In the genomic region with DNA sequence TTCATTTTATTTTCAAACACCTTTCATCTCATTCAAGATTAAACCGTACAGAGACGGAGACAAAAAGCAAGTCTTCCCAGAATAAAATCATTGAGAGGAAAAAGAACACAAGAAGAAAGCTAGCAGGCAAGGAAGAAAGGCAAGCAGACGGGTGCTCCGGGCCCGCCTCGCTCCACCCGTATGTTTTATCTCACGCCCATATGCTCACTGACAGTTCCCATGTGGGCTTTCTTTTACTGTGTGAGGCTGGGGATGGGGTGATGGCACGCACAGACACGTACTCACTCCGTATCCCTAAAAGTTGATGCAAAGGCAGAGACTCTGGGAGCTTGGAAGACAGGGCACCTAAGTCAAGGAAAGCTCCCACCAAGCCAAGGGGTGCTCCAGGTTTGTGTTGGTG, we compare ENCODE assay signal across 12 mouse cellular contexts.
A peak's percentile ranks its signal among the peaks of the same experiment; 100 is the strongest.
DNase-seq lines count a peak whose midpoint lies in the region; TF ChIP-seq lines count a peak whose summit lies in the region.
"Had no signal": no experiment of that assay in that cellular context is flagged by ENCODE, and none has a peak within 500 bp of the region (broad histone marks: within the 10 kb centered on the region; RNA-seq: fewer than 3 reads in every experiment).

No protein-coding gene starts in this region.

- no peak overlapping the region for H3K4me3 ChIP-seq in left cerebral cortex, adult 2 months
- H3K4me3 ChIP-seq: liver, embryonic 13.5 days had no signal

- TF ChIP-seq CTCF in left cerebral cortex, adult 2 months (IDR thresholded peaks at IDR 0.05): no peak

- intact Hi-C loops in left cerebral cortex, adult 2 months (cut with DNase I): loop anchor here (5.0 kb wide), 1 partner anchor 91 kb away; the partner anchor contains the start of gene Srgap1
- intact Hi-C loops in left cerebral cortex, postnatal 4 days (cut with DNase I): no loop called here
- intact Hi-C loops in gastrocnemius, postnatal 14 days (cut with DNase I; ENCODE audit: low total_unique reads): no loop called here

- H3K27ac ChIP-seq in left cerebral cortex, adult 2 months: no peak overlapping the region
- H3K27ac ChIP-seq: liver, embryonic 13.5 days had no signal

- DNase-seq in left cerebral cortex, adult 2 months (ENCODE audit: extremely low spot score in 1 of 2, low spot score in 2 of 2): peak; percentile 31 to 32
- no peak for DNase-seq in left cerebral cortex, postnatal 4 days
- peak; percentile 47 to 48 for DNase-seq in frontal cortex, postnatal 10 days (ENCODE audit: low spot score in 2 of 2)
- DNase-seq in layer of hippocampus, adult 9-10 months (ENCODE audit: low spot score): peak; percentile 27
- peak; percentile 70 to 85 for DNase-seq in right cerebral cortex, postnatal 10 days (ENCODE audit: low spot score in 2 of 2)
- DNase-seq in gastrocnemius, postnatal 14 days: no peak
- DNase-seq in ovary, postnatal 14 days (ENCODE audit: low spot score): no peak
- DNase-seq: adrenal gland, postnatal 10 days; cerebellum, adult 11 months; gastrocnemius, postnatal 25 days; kidney, postnatal 14 days; liver, embryonic 13.5 days had no signal

Comparison
In these comparisons a context has a peak if more than half of its experiments do, and no peak if none do; other contexts are left out.
1. DNase-seq: peak in left cerebral cortex, adult 2 months (2 of 2), frontal cortex, postnatal 10 days (2 of 2), layer of hippocampus, adult 9-10 months (single experiment) and right cerebral cortex, postnatal 10 days (2 of 2); none in left cerebral cortex, postnatal 4 days (single experiment), gastrocnemius, postnatal 14 days (single experiment) and ovary, postnatal 14 days (single experiment).